Mouse (Mus musculus) Muller cell, postnatal 12 days (primary cell): ENCODE measurements at regions not wholly inside any gene's neighbourhood (a gene's known extent, or its start where the extent isn't known, plus 50 kb on each side); places are given as distances from the start of the nearest gene placed in this dataset.

Source experiments
- DNase-seq: peaks from one replicate; pipeline ENCODE4 v3.0.0-alpha.2; 2015; ENCODE audit errors: inconsistent ontology term

DNA sequence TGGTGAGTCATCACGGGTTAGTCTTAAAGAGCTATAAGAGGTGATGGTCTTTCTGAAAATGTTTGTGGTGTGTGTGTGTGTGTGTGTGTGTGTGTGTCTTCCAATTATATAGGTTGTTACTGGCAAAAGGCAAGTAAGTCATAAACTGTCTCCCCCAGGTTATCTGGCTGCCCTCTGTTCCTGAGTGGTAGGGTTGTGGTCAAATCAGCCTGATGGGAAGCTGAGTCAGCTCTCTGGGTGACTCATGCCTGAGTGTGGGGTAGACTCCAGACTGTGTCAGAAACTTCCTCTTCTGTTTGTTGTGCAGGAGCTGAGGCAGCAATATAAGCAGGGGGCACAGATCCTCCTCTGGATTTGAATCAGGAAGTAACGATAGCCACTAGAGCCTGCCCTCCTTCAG is 656.8 kb upstream of the Tgif2lx2 start:
- DNase-seq: peak; percentile 43
